Mouse (Mus musculus) erythroblast, embryonic 14.5 days (primary cell): ENCODE measurements around the gene Man2a2. TPM values are rescaled to one million over a fixed set of nuclear protein-coding genes. Genes with fewer than 3 reads are reported as not detected.

Source experiments
- H3K27me3 ChIP-seq: 2 replicates; pipeline ENCODE4 v1.6.1; 2012; ENCODE audit warnings: inconsistent platforms; ENCODE audit not compliant: control insufficient read depth
- H3K36me3 ChIP-seq: 2 replicates; pipeline ENCODE4 v1.6.1; 2012; ENCODE audit warnings: mild to moderate bottlenecking, inconsistent platforms; ENCODE audit not compliant: control insufficient read depth
- H3K4me1 ChIP-seq: 2 replicates; pipeline ENCODE4 v1.6.1; 2012; ENCODE audit warnings: inconsistent platforms; ENCODE audit not compliant: control insufficient read depth
- H3K4me3 ChIP-seq: replicated peaks from 2 replicates; pipeline ENCODE3; 2012; ENCODE audit warnings: moderate library complexity, mild to moderate bottlenecking, inconsistent platforms
- H3K9me3 ChIP-seq: 2 replicates; pipeline ENCODE4 v1.6.1; 2012; ENCODE audit warnings: low read length, inconsistent platforms, mixed read lengths; ENCODE audit not compliant: control insufficient read depth
- GATA1 ChIP-seq: IDR thresholded peaks from 2 replicates; pipeline ENCODE4 v1.6.1; 2012; ENCODE audit warnings: low read length, inconsistent platforms, mixed read lengths
- TAL1 ChIP-seq: IDR thresholded peaks from 3 replicates; pipeline ENCODE4 v1.6.1; 2012; ENCODE audit warnings: low read length, inconsistent platforms, mixed read lengths
- polyA plus RNA-seq: library from polyadenylated mRNA; stranded (reverse); fragments of >175 nt; gene quantifications from 2 replicates; pipeline ENCODE4 v1.2.3, GENCODE M21; 2012

The Man2a2 gene
- polyA plus RNA-seq, 1 experiment: 0.05 TPM

DNA sequence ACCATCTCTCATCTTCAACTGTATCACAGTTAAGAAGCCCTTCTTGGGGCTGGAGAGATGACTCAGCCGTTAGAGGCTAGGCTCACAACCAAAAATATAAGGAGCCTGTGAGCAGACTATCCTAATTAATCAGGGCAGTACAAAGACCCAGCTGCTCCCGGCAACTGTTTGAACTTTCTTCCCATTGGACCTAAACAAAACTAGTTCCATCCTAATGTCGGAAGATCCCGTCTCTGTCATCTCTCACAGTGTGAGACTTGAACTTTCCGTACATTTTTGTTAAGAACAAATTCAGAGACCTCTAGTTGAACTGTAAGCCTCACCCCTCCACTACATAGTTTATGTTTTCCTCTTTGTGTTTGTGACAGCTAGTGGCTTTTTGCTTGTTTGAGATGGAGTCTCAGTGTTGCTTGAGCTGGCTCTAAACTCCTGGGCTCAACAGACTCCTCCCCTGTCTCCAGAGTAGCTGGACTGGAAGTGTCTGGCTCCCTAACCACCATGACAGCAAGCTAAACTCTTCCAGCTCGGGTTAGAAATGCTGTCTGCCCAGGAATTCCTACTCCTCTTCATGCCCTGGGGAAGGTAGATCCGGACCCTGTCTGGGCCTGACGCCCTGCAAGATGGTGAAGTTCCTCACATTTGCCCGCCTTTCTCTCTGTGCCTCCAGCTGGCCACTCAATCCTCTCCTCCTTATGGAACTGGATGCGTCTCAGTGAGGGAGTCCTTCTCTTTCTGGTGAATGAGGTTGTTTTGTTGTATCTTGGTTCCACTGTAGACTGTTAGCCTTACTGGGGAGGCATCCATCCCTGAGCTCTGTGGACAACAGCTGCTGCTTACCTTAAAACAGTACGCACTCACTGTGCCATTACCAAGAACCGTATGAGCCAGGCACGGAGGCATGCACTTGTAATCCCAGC, 23.2 kb downstream of the Man2a2 start:
- Histone ChIP-seq H3K36me3 (peaks cover 7% of the 10 kb centered on the region; the same call in 1 of the 2 replicates), H3K4me1 (peaks cover 23% of the 10 kb centered on the region), H3K4me3 (no peak overlapping the region), H3K9me3 (no peaks in the 10 kb centered on the region), H3K27me3 (no peaks in the 10 kb centered on the region)
- TF ChIP-seq TAL1: no peak
- no peak for TF ChIP-seq GATA1

DNA sequence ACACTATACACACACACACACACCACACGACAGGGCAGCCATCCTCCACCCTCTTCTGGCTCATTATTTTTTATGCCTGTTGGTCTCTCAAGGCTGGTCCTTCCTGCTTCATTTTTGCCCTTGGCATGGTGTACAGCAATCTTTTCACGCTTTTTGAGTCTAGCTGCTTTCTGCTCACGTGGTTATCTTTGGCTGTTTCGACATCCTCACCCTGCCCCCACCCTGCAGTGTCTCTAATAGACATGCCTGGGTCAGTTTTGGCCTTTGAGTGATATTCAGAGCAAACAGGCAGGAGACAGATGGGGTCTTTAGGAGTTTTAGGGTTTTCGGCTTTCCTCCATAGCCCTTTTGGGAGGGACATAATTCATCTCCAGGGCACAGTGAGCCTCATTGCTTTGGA, 24.3 kb downstream of the Man2a2 start:
- Histone ChIP-seq H3K9me3 (no peaks in the 10 kb centered on the region), H3K4me3 (no peak overlapping the region), H3K4me1 (peaks cover 34% of the 10 kb centered on the region), H3K27me3 (no peaks in the 10 kb centered on the region), H3K36me3 (peaks cover 5% of the 10 kb centered on the region; the same call in 1 of the 2 replicates)
- no peak for TF ChIP-seq GATA1
- TF ChIP-seq TAL1: no peak

GRCm38 (mm10) chr7:80346173-80346572, 25.0 kb downstream of the Man2a2 start:
- Histone ChIP-seq H3K4me3 (no peak overlapping the region), H3K4me1 (peaks cover 35% of the 10 kb centered on the region), H3K9me3 (no peaks in the 10 kb centered on the region), H3K27me3 (no peaks in the 10 kb centered on the region), H3K36me3 (peaks cover under 1% of the 10 kb centered on the region; the same call in 1 of the 2 replicates)
- TF ChIP-seq GATA1 (no peak), TAL1 (no peak)

DNA sequence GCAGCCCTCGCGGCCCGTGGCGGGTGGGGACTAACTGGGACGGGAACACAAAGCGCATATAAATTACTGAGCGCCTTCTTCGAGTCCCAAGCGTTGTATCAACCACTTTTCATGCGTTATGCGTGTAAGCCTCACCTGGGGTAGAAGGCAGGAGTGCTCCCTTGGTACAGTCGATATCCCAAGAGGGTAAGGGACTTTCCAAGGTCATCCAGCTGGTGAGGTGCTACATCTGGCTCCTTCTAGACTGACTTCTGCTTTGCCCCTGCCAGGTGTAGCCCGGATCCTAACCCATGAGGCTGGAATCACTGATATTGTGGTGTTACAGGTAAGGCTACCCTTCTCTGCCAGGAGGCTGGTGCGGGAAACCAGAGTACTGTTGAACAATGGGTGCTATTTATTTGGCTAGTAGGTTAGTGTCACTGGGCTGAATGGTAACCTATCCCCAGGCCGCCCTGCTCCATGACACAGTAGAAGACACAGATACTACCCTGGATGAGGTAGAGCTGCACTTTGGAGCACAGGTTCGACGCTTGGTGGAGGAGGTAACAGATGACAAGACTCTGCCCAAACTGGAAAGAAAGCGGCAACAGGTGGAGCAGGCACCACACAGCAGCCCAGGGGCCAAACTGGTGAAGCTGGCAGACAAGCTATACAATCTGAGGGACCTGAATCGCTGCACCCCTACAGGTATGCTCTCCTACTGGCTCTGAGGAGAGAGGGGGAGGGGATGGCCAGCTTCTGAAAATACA, 27.7 kb downstream of the Man2a2 start:
- no peaks in the 10 kb centered on the region for H3K27me3 ChIP-seq
- peak overlapping the region; percentile 73 for H3K4me3 ChIP-seq
- no peaks in the 10 kb centered on the region for H3K9me3 ChIP-seq
- H3K36me3 ChIP-seq: no peaks in the 10 kb centered on the region
- H3K4me1 ChIP-seq: peaks cover 51% of the 10 kb centered on the region
- no peak for TF ChIP-seq TAL1
- TF ChIP-seq GATA1: no peak

DNA sequence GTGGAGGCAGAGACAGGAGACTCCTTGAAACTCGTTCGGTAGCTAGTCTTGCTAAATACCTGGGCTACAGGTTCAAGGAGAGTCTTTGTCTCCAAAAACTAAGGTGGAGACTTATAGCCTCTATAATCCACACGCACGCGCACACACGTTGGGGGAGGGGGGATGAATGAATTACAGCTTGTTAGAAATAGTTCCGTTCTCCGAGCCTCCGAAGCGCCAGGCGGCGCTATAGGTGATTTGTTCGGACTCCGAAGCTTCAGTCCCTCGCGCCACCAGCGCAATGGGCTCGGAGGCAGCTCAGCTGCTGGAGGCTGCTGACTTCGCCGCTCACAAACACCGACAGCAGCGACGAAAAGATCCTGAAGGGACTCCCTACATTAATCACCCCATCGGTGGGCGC, 28.3 kb downstream of the Man2a2 start, which contains the start of gene Hddc3:
TSS of gene Hddc3 (plus strand) at position 247 of the 400 bp plus-strand sequence.
- Histone ChIP-seq H3K9me3 (no peaks in the 10 kb centered on the region), H3K27me3 (no peaks in the 10 kb centered on the region), H3K36me3 (peaks cover 3% of the 10 kb centered on the region), H3K4me1 (peaks cover 56% of the 10 kb centered on the region), H3K4me3 (peak within 1 kb of the TSS; percentile 73)
- no peak for TF ChIP-seq TAL1
- no peak for TF ChIP-seq GATA1

DNA sequence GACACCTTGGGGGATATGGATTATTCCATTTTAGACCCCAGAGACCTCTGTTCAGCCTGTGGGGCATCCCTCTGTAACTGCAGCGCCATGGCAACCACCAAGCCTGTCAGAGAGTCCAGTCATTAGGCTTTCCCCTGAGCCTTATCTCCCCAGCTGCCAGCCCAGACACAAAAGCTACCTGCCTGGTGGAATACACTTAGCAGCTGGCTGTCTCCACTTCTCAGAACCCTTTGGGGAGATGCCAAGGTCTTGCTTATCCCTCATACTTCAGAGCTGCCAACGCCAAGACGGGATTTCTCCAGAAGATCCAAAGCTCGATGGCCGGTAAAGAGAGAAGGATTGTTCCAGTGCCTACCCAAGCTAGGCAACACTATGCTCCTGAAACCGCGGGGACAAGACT, 29.4 kb downstream of the Man2a2 start:
- H3K27me3 ChIP-seq: no peaks in the 10 kb centered on the region
- no peak overlapping the region for H3K4me3 ChIP-seq
- peaks cover 56% of the 10 kb centered on the region for H3K4me1 ChIP-seq
- H3K36me3 ChIP-seq: peaks cover 11% of the 10 kb centered on the region
- TF ChIP-seq GATA1 (no peak), TAL1 (no peak)
- H3K9me3 ChIP-seq: no peaks in the 10 kb centered on the region

DNA sequence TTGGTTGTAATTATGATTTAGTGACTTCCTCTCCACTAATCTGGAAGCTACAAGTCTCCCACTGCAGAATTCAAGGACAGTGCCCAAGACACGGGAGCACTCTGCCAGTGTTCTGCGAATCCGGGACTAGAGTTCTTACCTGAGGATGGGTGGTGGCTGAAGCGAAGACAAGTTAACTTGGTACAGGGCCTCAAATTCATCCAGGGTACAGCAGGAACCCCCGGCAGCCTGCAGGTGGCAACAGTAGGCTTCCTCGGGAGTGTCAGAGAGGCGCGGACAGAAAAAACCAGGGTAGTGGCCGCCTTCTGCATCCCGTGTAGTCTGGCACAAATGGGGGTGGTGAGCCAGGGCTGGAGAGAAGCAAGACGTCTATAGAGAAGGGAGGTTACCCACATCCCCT, 30.4 kb downstream of the Man2a2 start, which contains the start of gene Unc45a:
TSS of gene Unc45a (minus strand) at position 213 of the 400 bp plus-strand sequence.
- TF ChIP-seq GATA1 (no peak), TAL1 (no peak)
- Histone ChIP-seq H3K27me3 (no peaks in the 10 kb centered on the region), H3K4me1 (peaks cover 58% of the 10 kb centered on the region), H3K4me3 (peak within 1 kb of the TSS; percentile 71), H3K9me3 (no peaks in the 10 kb centered on the region), H3K36me3 (peaks cover 21% of the 10 kb centered on the region)

- Histone ChIP-seq H3K27me3 (no peaks in the 10 kb centered on the region), H3K4me3 (peak overlapping the region; percentile 71), H3K36me3 (peaks cover 28% of the 10 kb centered on the region), H3K9me3 (no peaks in the 10 kb centered on the region), H3K4me1 (peaks cover 56% of the 10 kb centered on the region)
- no peak for TF ChIP-seq GATA1
- no peak for TF ChIP-seq TAL1
These were observed 31.2 kb downstream of the Man2a2 start for GRCm38 (mm10) chr7:80339793-80340628.
